8 mouse cellular contexts compared by ENCODE assay signal in the genomic region with DNA sequence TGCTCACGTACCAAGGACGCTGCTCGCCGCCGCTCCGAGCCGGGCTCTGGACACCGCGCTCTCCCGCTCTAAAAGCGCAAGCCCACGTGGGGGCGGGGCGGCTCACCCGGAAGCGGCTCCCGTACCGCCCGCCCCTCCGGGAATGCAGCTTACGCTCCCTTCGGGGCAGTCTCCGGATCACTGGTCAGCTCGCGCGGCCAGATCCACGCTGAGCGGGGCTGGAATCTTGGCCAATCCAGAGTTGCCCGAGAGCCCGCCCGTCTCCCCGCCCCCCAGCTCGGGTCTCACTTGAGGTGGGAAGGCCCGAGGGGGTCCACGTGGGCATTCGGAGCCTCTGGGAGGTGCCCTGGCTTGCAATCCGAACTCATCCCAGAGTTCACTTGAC. TPM values are rescaled to one million over a fixed set of nuclear protein-coding genes. Genes with fewer than 3 reads are reported as not detected.
DNase-seq lines count a peak whose midpoint lies in the region; ATAC-seq and TF ChIP-seq lines count a peak whose summit lies in the region.

A gene (minus strand): TSS at position 70 of the 385 bp plus-strand sequence.

- no peaks in the 10 kb centered on the region for H3K9me3 ChIP-seq in heart, embryonic 10.5 days
- no peaks in the 10 kb centered on the region for H3K9me3 ChIP-seq in kidney, embryonic 15.5 days (replicated peaks)
- no peaks in the 10 kb centered on the region for H3K9me3 ChIP-seq in liver, embryonic 11.5 days (ENCODE audit: control insufficient read depth, low read length)

- peak within 1 kb of the TSS; percentile 16 for H3ac ChIP-seq in myocyte (ENCODE audit: control insufficient read depth, insufficient read length)

- H3K4me2 ChIP-seq in kidney, embryonic 15.5 days = peak within 1 kb of the TSS; percentile 82
- peak within 1 kb of the TSS; percentile 77 for H3K4me2 ChIP-seq in liver, embryonic 11.5 days
- H3K4me2 ChIP-seq in myocyte (ENCODE audit: low read depth) = peak within 1 kb of the TSS; percentile 91

- under 1% methylated on average over 37 of the region's 37 CpGs for WGBS in heart, embryonic 10.5 days
- under 1% methylated on average over 37 of the region's 37 CpGs for WGBS in kidney, embryonic 15.5 days
- WGBS in liver, embryonic 11.5 days = under 1% methylated on average over 37 of the region's 37 CpGs

- H3K27ac ChIP-seq in heart, embryonic 10.5 days = peak within 1 kb of the TSS; percentile 92
- H3K27ac ChIP-seq in kidney, embryonic 15.5 days = peak within 1 kb of the TSS; percentile 95
- H3K27ac ChIP-seq in liver, embryonic 11.5 days (ENCODE audit: low read depth, low read length) = peak within 1 kb of the TSS; percentile 93

- peak within 1 kb of the TSS; percentile 69 for H3K9ac ChIP-seq in kidney, embryonic 15.5 days
- H3K9ac ChIP-seq in liver, embryonic 11.5 days (ENCODE audit: low read depth, low read length) = peak within 1 kb of the TSS; percentile 93

- H3K4me3 ChIP-seq in heart, embryonic 10.5 days = peak within 1 kb of the TSS; percentile 71
- peak within 1 kb of the TSS; percentile 85 for H3K4me3 ChIP-seq in kidney, embryonic 15.5 days (replicated peaks)
- peak within 1 kb of the TSS; percentile 85 for H3K4me3 ChIP-seq in liver, embryonic 11.5 days (ENCODE audit: low read depth, low read length)
- H3K4me3 ChIP-seq in myocyte = peak within 1 kb of the TSS; percentile 63

- no peaks in the 10 kb centered on the region for H3K27me3 ChIP-seq in heart, embryonic 10.5 days (ENCODE audit: insufficient read depth, poor library complexity, severe bottlenecking)
- no peaks in the 10 kb centered on the region for H3K27me3 ChIP-seq in kidney, embryonic 15.5 days
- no peaks in the 10 kb centered on the region for H3K27me3 ChIP-seq in liver, embryonic 11.5 days (replicated peaks; ENCODE audit: control insufficient read depth, insufficient read depth, low read length)
- H3K27me3 ChIP-seq in myocyte (ENCODE audit: control insufficient read depth, insufficient read depth, insufficient read length) = no peaks in the 10 kb centered on the region

- TF ChIP-seq POLR2A in brain, embryonic 14.5 days (IDR thresholded peaks at IDR 0.05; ENCODE audit: borderline replicate concordance, extremely low read depth, insufficient read depth, insufficient read length, poor library complexity, severe bottlenecking) = 0 out of 2 replicates have a peak, but pooled peaks have one; percentile 16
- TF ChIP-seq POLR2A in myocyte (IDR thresholded peaks at IDR 0.05; ENCODE audit: insufficient read length, low read depth) = no peak

- peak; percentile 49 for ATAC-seq in erythroblast, adult 5-6 weeks (replicated peaks; ENCODE audit: low FRiP score, poor library complexity, severe bottlenecking)
- ATAC-seq in kidney, embryonic 15.5 days (replicated peaks; ENCODE audit: low FRiP score) = peak; percentile 95
- peak; percentile 64 for ATAC-seq in liver, embryonic 11.5 days (replicated peaks; ENCODE audit: low FRiP score)

- no peak for TF ChIP-seq CTCF in brain, embryonic 14.5 days (IDR thresholded peaks at IDR 0.05; ENCODE audit: borderline replicate concordance, extremely low read depth, insufficient read depth, insufficient read length)

- H3K36me3 ChIP-seq in heart, embryonic 10.5 days = peaks cover 21% of the 10 kb centered on the region
- H3K36me3 ChIP-seq in kidney, embryonic 15.5 days = peaks cover 20% of the 10 kb centered on the region
- H3K36me3 ChIP-seq in liver, embryonic 11.5 days (ENCODE audit: control insufficient read depth, insufficient read depth, low read length) = peaks cover 14% of the 10 kb centered on the region
- H3K36me3 ChIP-seq in myocyte (ENCODE audit: control insufficient read depth, insufficient read depth) = no peaks in the 10 kb centered on the region

- H3K4me1 ChIP-seq in heart, embryonic 10.5 days = peaks cover 48% of the 10 kb centered on the region
- H3K4me1 ChIP-seq in kidney, embryonic 15.5 days = peaks cover 63% of the 10 kb centered on the region
- H3K4me1 ChIP-seq in liver, embryonic 11.5 days (replicated peaks; ENCODE audit: control insufficient read depth, insufficient read depth, low read length) = peaks cover 32% of the 10 kb centered on the region

- H3K79me2 ChIP-seq in myocyte (ENCODE audit: control insufficient read depth, insufficient read depth) = peaks cover 8% of the 10 kb centered on the region

- DNase-seq in CD4-positive, CD25-positive, alpha-beta regulatory T cell, adult 2 months (ENCODE audit: low read depth, low spot score) = peak; percentile 81
- peak; percentile 90 for DNase-seq in brain, embryonic 14.5 days (ENCODE audit: low read depth)
- DNase-seq in heart, embryonic 10.5 days (ENCODE audit: low spot score) = peak; percentile 96
- peak; percentile 86 for DNase-seq in liver, embryonic 11.5 days (ENCODE audit: low spot score)
- peak; percentile 84 to 92 for DNase-seq in spleen, postnatal 4 days (ENCODE audit: low spot score in 2 of 2)

TF ChIP-seq in myocyte, 11 proteins besides CTCF, POLR2A, EP300 and RAD21:
- no peak for TF ChIP-seq MYOD1 (IDR thresholded peaks at IDR 0.05; ENCODE audit: control insufficient read depth in 1 of 3, insufficient read length in 2 of 3, low read depth in 2 of 3)
- no peak for TF ChIP-seq MYOG (IDR thresholded peaks at IDR 0.05; ENCODE audit: control insufficient read depth in 1 of 3, insufficient read depth in 1 of 3, insufficient read length in 2 of 3, low read depth in 2 of 3)
- no peak for TF ChIP-seq REST (IDR thresholded peaks at IDR 0.05; ENCODE audit: insufficient read depth, insufficient read length)
- peak; percentile 71 for TF ChIP-seq USF1 (IDR thresholded peaks at IDR 0.05; ENCODE audit: low read depth)
- TF ChIP-seq E2F4 (IDR thresholded peaks at IDR 0.05; ENCODE audit: insufficient read depth) = peak; percentile 63
- no peak for TF ChIP-seq TCF12 (IDR thresholded peaks at IDR 0.05; ENCODE audit: insufficient read depth, poor library complexity, severe bottlenecking)
- no peak for TF ChIP-seq SRF (IDR thresholded peaks at IDR 0.05; ENCODE audit: control insufficient read depth, insufficient read length, low read depth)
- TF ChIP-seq POLR2AphosphoS2 (IDR thresholded peaks at IDR 0.05; ENCODE audit: insufficient read length, low read depth) = no peak
- no peak for TF ChIP-seq TCF3 (IDR thresholded peaks at IDR 0.05; ENCODE audit: insufficient read length, low read depth)
- TF ChIP-seq CEBPB (IDR thresholded peaks at IDR 0.05; ENCODE audit: insufficient read depth, poor library complexity, severe bottlenecking) = no peak
- TF ChIP-seq MAX (IDR thresholded peaks at IDR 0.05; ENCODE audit: low read depth) = peak; percentile 81

RNA-seq across cellular contexts. Expression of the gene that starts here (rescaled TPM):
- 47.2 and 50.2 TPM in 2 replicates for polyA plus RNA-seq in brain, embryonic 14.5 days (2012; rRNA removed)
- total RNA-seq in erythroblast, adult 5-6 weeks (2015; ENCODE audit: low replicate concordance) = 105 and 125 TPM in 2 replicates
- total RNA-seq in erythroblast, adult 5-6 weeks (2017; ENCODE audit: low replicate concordance) = 81.9 and 128 TPM in 2 replicates
- polyA plus RNA-seq in heart, embryonic 10.5 days (2016; fragmentation: Nextera tagmentation; extraction: Ambion mirVana) = 144 and 157 TPM in 2 replicates
- 97.3 and 106 TPM in 2 replicates for polyA plus RNA-seq in kidney, embryonic 15.5 days (2015; fragmentation: Nextera tagmentation; extraction: Ambion mirVana)
- polyA plus RNA-seq in liver, embryonic 11.5 days (2014; fragmentation: Nextera tagmentation; extraction: Ambion mirVana) = 468 and 489 TPM in 2 replicates
- polyA plus RNA-seq in myocyte (2012; fragmentation: generic; extraction: Trizol) = 89.6 TPM

Comparison
In these comparisons a context has a peak if more than half of its experiments do, and no peak if none do; other contexts are left out.
1. Peak in every context shown above with its lines: DNase-seq, ATAC-seq, H3K4me3 ChIP-seq and H3K27ac ChIP-seq.